ENCODE assay signal across 23 mouse cellular contexts in the genomic region with DNA sequence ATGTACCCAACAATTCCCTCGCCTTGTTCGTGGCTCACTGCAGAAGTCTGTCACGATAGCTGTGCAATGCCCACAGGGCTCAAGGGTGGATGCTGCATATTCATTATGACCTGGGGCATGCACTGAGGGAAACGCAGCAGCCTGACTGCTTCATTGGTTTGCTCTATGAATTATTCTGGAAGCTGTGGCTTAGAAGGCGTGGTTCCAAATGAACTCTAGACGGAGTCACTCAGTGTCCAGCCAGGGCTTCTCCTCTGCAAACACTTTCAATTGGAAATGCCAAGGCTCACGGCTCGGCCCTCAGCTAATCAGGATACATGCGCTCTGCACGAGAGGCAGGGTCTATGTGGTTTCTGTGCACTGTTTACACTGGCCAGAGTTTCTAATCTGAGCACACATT. TPM values are rescaled to one million over a fixed set of nuclear protein-coding genes. Genes with fewer than 3 reads are reported as not detected.
DNase-seq lines count a peak whose midpoint lies in the region; ATAC-seq and TF ChIP-seq lines count a peak whose summit lies in the region.
"Had no signal": no experiment of that assay in that cellular context is flagged by ENCODE, and none has a peak within 500 bp of the region (broad histone marks: within the 10 kb centered on the region; RNA-seq: fewer than 3 reads in every experiment).

No protein-coding gene starts in this region.

- H3K4me3 ChIP-seq in embryonic facial prominence, embryonic 14.5 days (ENCODE audit: low read depth, low read length), result no peak overlapping the region
- no peak overlapping the region for H3K4me3 ChIP-seq in embryonic facial prominence, embryonic 10.5 days
- H3K4me3 ChIP-seq in liver, adult 2 months (ENCODE audit: insufficient read depth, low read depth, low read length), result no peak overlapping the region
- H3K4me3 ChIP-seq in liver, embryonic 11.5 days (ENCODE audit: low read depth, low read length), result no peak overlapping the region
- H3K4me3 ChIP-seq: embryonic facial prominence, embryonic 15.5 days; heart, adult 2 months; heart, embryonic 15.5 days; hindbrain, embryonic 10.5 days; intestine, embryonic 15.5 days; limb, embryonic 10.5 days; liver, embryonic 15.5 days had no signal

- no peak overlapping the region for H3K27ac ChIP-seq in embryonic facial prominence, embryonic 14.5 days (replicated peaks; ENCODE audit: low read depth, low read length)
- no peak overlapping the region for H3K27ac ChIP-seq in embryonic facial prominence, embryonic 10.5 days (replicated peaks)
- no peak overlapping the region for H3K27ac ChIP-seq in liver, adult 2 months (replicated peaks; ENCODE audit: insufficient read depth, low read depth, low read length)
- no peak overlapping the region for H3K27ac ChIP-seq in liver, embryonic 11.5 days (ENCODE audit: low read depth, low read length)
- H3K27ac ChIP-seq: embryonic facial prominence, embryonic 15.5 days; heart, adult 2 months; heart, embryonic 15.5 days; hindbrain, embryonic 10.5 days; intestine, embryonic 15.5 days; limb, embryonic 10.5 days; liver, embryonic 15.5 days had no signal

- 63% methylated on average over 10 of the region's 10 CpGs for WGBS in embryonic facial prominence, embryonic 14.5 days
- 83% methylated on average over 10 of the region's 10 CpGs for WGBS in embryonic facial prominence, embryonic 10.5 days
- WGBS in liver, adult 2 months, result 19% methylated on average over 10 of the region's 10 CpGs
- WGBS in liver, embryonic 11.5 days, result 75% methylated on average over 10 of the region's 10 CpGs

- no peak for TF ChIP-seq CTCF in liver, adult 2 months (IDR thresholded peaks at IDR 0.05; ENCODE audit: low read depth, low read length)

- no peaks in the 10 kb centered on the region for H3K27me3 ChIP-seq in embryonic facial prominence, embryonic 14.5 days (replicated peaks; ENCODE audit: control insufficient read depth, insufficient read depth, low read length)
- H3K27me3 ChIP-seq in embryonic facial prominence, embryonic 10.5 days (replicated peaks; ENCODE audit: low read depth, poor library complexity, severe bottlenecking), result peaks cover 7% of the 10 kb centered on the region; the same call in 1 of the 2 replicates
- no peaks in the 10 kb centered on the region for H3K27me3 ChIP-seq in liver, adult 2 months (ENCODE audit: control insufficient read depth, insufficient read depth, low read length)
- no peaks in the 10 kb centered on the region for H3K27me3 ChIP-seq in liver, embryonic 11.5 days (replicated peaks; ENCODE audit: control insufficient read depth, insufficient read depth, low read length)
- H3K27me3 ChIP-seq: embryonic facial prominence, embryonic 15.5 days; heart, embryonic 15.5 days; intestine, embryonic 15.5 days; liver, embryonic 15.5 days had no signal

- DNase-seq in embryonic facial prominence, embryonic 14.5 days (ENCODE audit: low spot score), result peak; percentile 11
- DNase-seq in embryonic facial prominence, embryonic 10.5 days (ENCODE audit: low spot score), result no peak
- DNase-seq in liver, adult 2 months (ENCODE audit: extremely low read depth, low read depth, low spot score), result peak; percentile 97
- DNase-seq in liver, embryonic 11.5 days (ENCODE audit: low spot score), result no peak
- DNase-seq in adipocyte (ENCODE audit: low spot score), result peak; percentile 71
- peak; percentile 17 for DNase-seq in retina, embryonic 14.5 days (ENCODE audit: low spot score)
- no peak for DNase-seq in cerebellum, adult 8-10 months
- DNase-seq: adrenal gland, postnatal 25 days; cerebellum, adult 9-11 months; gastrocnemius, postnatal 10 days; heart, adult 2 months; lung, postnatal 36 days; right cerebral cortex, postnatal 14 days; thymus, postnatal 36 days had no signal

- no peak overlapping the region for H3K9ac ChIP-seq in embryonic facial prominence, embryonic 14.5 days (ENCODE audit: low read depth, low read length)
- no peak overlapping the region for H3K9ac ChIP-seq in liver, adult 2 months (ENCODE audit: low read depth, low read length)
- H3K9ac ChIP-seq in liver, embryonic 11.5 days (ENCODE audit: low read depth, low read length), result no peak overlapping the region
- H3K9ac ChIP-seq: embryonic facial prominence, embryonic 15.5 days; heart, embryonic 15.5 days; intestine, embryonic 15.5 days; liver, embryonic 15.5 days had no signal

- no peak overlapping the region for H3K4me2 ChIP-seq in embryonic facial prominence, embryonic 14.5 days (ENCODE audit: low read depth, low read length)
- no peak overlapping the region for H3K4me2 ChIP-seq in liver, embryonic 11.5 days
- H3K4me2 ChIP-seq: embryonic facial prominence, embryonic 15.5 days; heart, embryonic 15.5 days; intestine, embryonic 15.5 days; liver, embryonic 15.5 days had no signal

- H3K36me3 ChIP-seq in embryonic facial prominence, embryonic 14.5 days (ENCODE audit: control insufficient read depth, insufficient read depth, low read length), result no peaks in the 10 kb centered on the region
- no peaks in the 10 kb centered on the region for H3K36me3 ChIP-seq in embryonic facial prominence, embryonic 10.5 days (replicated peaks)
- no peaks in the 10 kb centered on the region for H3K36me3 ChIP-seq in liver, adult 2 months (ENCODE audit: control insufficient read depth, insufficient read depth, low read length)
- H3K36me3 ChIP-seq in liver, embryonic 11.5 days (ENCODE audit: control insufficient read depth, insufficient read depth, low read length), result no peaks in the 10 kb centered on the region
- H3K36me3 ChIP-seq: embryonic facial prominence, embryonic 15.5 days; heart, embryonic 15.5 days; hindbrain, embryonic 10.5 days; intestine, embryonic 15.5 days; limb, embryonic 10.5 days; liver, embryonic 15.5 days had no signal

- no peaks in the 10 kb centered on the region for H3K79me2 ChIP-seq in liver, adult 2 months (ENCODE audit: control insufficient read depth, insufficient read depth, low read length)

- no peak for ATAC-seq in embryonic facial prominence, embryonic 14.5 days (ENCODE audit: low read depth)
- no peak for ATAC-seq in liver, embryonic 11.5 days (replicated peaks; ENCODE audit: low FRiP score)
- ATAC-seq: intestine, embryonic 15.5 days had no signal

- no peaks in the 10 kb centered on the region; the same call in 1 of the 2 replicates for H3K4me1 ChIP-seq in embryonic facial prominence, embryonic 14.5 days (ENCODE audit: control insufficient read depth, insufficient read depth, low read length)
- peaks cover 20% of the 10 kb centered on the region for H3K4me1 ChIP-seq in embryonic facial prominence, embryonic 10.5 days
- H3K4me1 ChIP-seq in liver, adult 2 months (ENCODE audit: control insufficient read depth, insufficient read depth, low read length), result peaks cover 17% of the 10 kb centered on the region
- H3K4me1 ChIP-seq in liver, embryonic 11.5 days (replicated peaks; ENCODE audit: control insufficient read depth, insufficient read depth, low read length), result no peaks in the 10 kb centered on the region
- H3K4me1 ChIP-seq: liver, embryonic 15.5 days had no signal

- no peak for TF ChIP-seq POLR2A in liver, adult 2 months (IDR thresholded peaks at IDR 0.05; ENCODE audit: extremely low read depth, insufficient read depth, low read length)

- H3K9me3 ChIP-seq in embryonic facial prominence, embryonic 14.5 days (ENCODE audit: control insufficient read depth, low read length), result no peaks in the 10 kb centered on the region
- H3K9me3 ChIP-seq in embryonic facial prominence, embryonic 10.5 days, result no peaks in the 10 kb centered on the region
- no peaks in the 10 kb centered on the region for H3K9me3 ChIP-seq in liver, embryonic 11.5 days (ENCODE audit: control insufficient read depth, low read length)
- H3K9me3 ChIP-seq: embryonic facial prominence, embryonic 15.5 days; heart, embryonic 15.5 days; hindbrain, embryonic 10.5 days; intestine, embryonic 15.5 days; limb, embryonic 10.5 days; liver, embryonic 15.5 days had no signal

RNA-seq across cellular contexts. Expression of a gene that starts 50.2 kb away (rescaled TPM):
- 0.47 and 0.54 TPM in 2 replicates for polyA plus RNA-seq in embryonic facial prominence, embryonic 14.5 days (2014; fragmentation: Nextera tagmentation; extraction: Ambion mirVana)
- 0.05 TPM in 1 of 2 replicates, not detected in the other for polyA plus RNA-seq in embryonic facial prominence, embryonic 10.5 days (2016; fragmentation: Nextera tagmentation; extraction: Ambion mirVana)
- total RNA-seq in liver, adult 2 months (2014; rRNA removed), result not detected in 2 replicates
- polyA plus RNA-seq in liver, adult 2 months (2012; rRNA removed), result 0.01 TPM in 1 of 2 replicates, not detected in the other
- polyA plus RNA-seq in liver, embryonic 11.5 days (2014; fragmentation: Nextera tagmentation; extraction: Ambion mirVana), result 0.05 and 0.18 TPM in 2 replicates
- total RNA-seq: heart, adult 2 months had no signal
- polyA plus RNA-seq: liver, embryonic 15.5 days had no signal

RNA-seq across cellular contexts. Expression of a gene that starts 54.3 kb away (rescaled TPM):
- polyA plus RNA-seq in embryonic facial prominence, embryonic 14.5 days (2014; fragmentation: Nextera tagmentation; extraction: Ambion mirVana), result 1.00 and 5.9 TPM in 2 replicates
- not detected in 2 replicates for polyA plus RNA-seq in embryonic facial prominence, embryonic 10.5 days (2016; fragmentation: Nextera tagmentation; extraction: Ambion mirVana)
- total RNA-seq in liver, adult 2 months (2014; rRNA removed), result not detected in 2 replicates
- polyA plus RNA-seq in liver, adult 2 months (2012; rRNA removed), result not detected in 2 replicates
- not detected in 2 replicates for polyA plus RNA-seq in liver, embryonic 11.5 days (2014; fragmentation: Nextera tagmentation; extraction: Ambion mirVana)
- total RNA-seq: adrenal gland, postnatal 25 days; CH12.LX; gastrocnemius, postnatal 10 days; heart, adult 2 months; left cerebral cortex, adult 18-20 months had no signal
- polyA plus RNA-seq: forebrain, embryonic 11.5 days; heart, embryonic 15.5 days; intestine, embryonic 15.5 days; limb, embryonic 10.5 days; liver, embryonic 15.5 days had no signal

Comparison
In these comparisons a context has a peak if more than half of its experiments do, and no peak if none do; other contexts are left out.
1. DNase-seq: peak in embryonic facial prominence, embryonic 14.5 days (single experiment), liver, adult 2 months (single experiment), adipocyte (single experiment) and retina, embryonic 14.5 days (single experiment); none in embryonic facial prominence, embryonic 10.5 days (single experiment), liver, embryonic 11.5 days (single experiment) and cerebellum, adult 8-10 months (single experiment).